8 mouse cellular contexts compared by ENCODE assay signal in the genomic region with DNA sequence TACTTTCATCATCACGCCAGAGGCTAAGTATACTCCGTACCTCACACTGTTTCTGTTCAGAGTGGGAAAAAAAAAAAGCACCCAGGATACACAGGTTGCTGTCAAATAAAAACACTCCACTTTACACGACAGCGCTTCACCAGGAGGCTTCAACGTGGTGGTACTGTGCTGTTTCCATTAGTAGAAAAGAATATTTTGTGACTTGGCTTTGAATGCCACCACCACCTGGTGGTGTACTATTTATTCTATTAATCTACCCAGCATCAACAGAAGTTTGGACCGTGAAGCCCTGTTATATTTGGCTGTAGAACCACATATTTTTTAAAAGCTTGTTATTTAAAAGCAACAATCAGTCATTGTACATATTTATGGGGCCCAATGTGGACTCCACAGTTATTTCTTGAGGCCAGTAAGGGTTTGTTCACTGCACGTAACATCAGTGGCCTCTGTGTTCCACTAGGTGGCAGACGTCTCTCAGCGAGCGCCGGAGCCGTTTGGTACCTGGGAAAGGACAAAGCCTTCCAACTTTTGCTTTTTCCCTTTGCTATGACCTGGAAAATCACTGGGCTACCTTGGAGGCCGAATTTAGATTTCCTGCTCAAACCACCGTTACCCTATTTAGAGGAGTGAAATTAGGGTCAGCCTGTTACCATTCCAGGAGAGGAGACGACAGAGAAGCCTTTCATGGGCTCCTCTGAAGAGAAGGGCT. TPM values are rescaled to one million over a fixed set of nuclear protein-coding genes. Genes with fewer than 3 reads are reported as not detected.
DNase-seq lines count a peak whose midpoint lies in the region; ATAC-seq lines count a peak whose summit lies in the region.

No protein-coding gene starts in this region.

- no peak overlapping the region for H3K9ac ChIP-seq in midbrain, embryonic 15.5 days

- H3K4me1 ChIP-seq in limb, embryonic 10.5 days, result 0 out of 2 replicates have a peak, but pooled peaks cover 3% of the 10 kb centered on the region
- no peaks in the 10 kb centered on the region for H3K4me1 ChIP-seq in midbrain, embryonic 15.5 days

- WGBS in limb, embryonic 10.5 days, result 32% methylated on average over 15 of the region's 15 CpGs
- 30% methylated on average over 15 of the region's 15 CpGs for WGBS in midbrain, embryonic 15.5 days

- H3K4me2 ChIP-seq in midbrain, embryonic 15.5 days, result no peak overlapping the region

- no peak overlapping the region for H3K4me3 ChIP-seq in limb, embryonic 10.5 days
- H3K4me3 ChIP-seq in midbrain, embryonic 15.5 days, result no peak overlapping the region

- H3K36me3 ChIP-seq in limb, embryonic 10.5 days, result peaks cover 7% of the 10 kb centered on the region
- H3K36me3 ChIP-seq in midbrain, embryonic 15.5 days (replicated peaks), result no peaks in the 10 kb centered on the region

- DNase-seq in 3T3-L1 (ENCODE audit: low read depth, low spot score), result peak; percentile 87
- DNase-seq in adrenal gland, adult (ENCODE audit: inconsistent age in 2 of 2, low spot score in 1 of 2), result peak; percentile 72 to 90
- DNase-seq in embryo, embryonic 10 days (ENCODE audit: low spot score), result peak; percentile 85
- peak; percentile 58 for DNase-seq in gastrocnemius, postnatal 10 days
- DNase-seq in kidney, adult 8-10 months, result peak; percentile 41 to 64
- peak; percentile 78 for DNase-seq in limb, embryonic 10.5 days (ENCODE audit: low spot score)
- DNase-seq in spleen, adult 12 weeks (ENCODE audit: low spot score), result peak; percentile 7

- peak; percentile 90 for ATAC-seq in midbrain, embryonic 15.5 days (replicated peaks)

- no peaks in the 10 kb centered on the region for H3K9me3 ChIP-seq in limb, embryonic 10.5 days (replicated peaks)
- no peaks in the 10 kb centered on the region for H3K9me3 ChIP-seq in midbrain, embryonic 15.5 days

- no peaks in the 10 kb centered on the region for H3K27me3 ChIP-seq in limb, embryonic 10.5 days (ENCODE audit: low read depth, poor library complexity, severe bottlenecking)
- H3K27me3 ChIP-seq in midbrain, embryonic 15.5 days (replicated peaks), result no peaks in the 10 kb centered on the region

- peak overlapping the region; percentile 46; the same call in 1 of the 2 replicates for H3K27ac ChIP-seq in limb, embryonic 10.5 days
- H3K27ac ChIP-seq in midbrain, embryonic 15.5 days, result no peak overlapping the region

RNA-seq across cellular contexts. Expression of a gene that starts 48.3 kb away (rescaled TPM):
- 10 to 100 TPM; 12.4 to 16.1 TPM for total RNA-seq in gastrocnemius, postnatal 10 days (2021)
- 20.0 and 27.5 TPM in 2 replicates for polyA plus RNA-seq in limb, embryonic 10.5 days (2016; fragmentation: Nextera tagmentation; extraction: Ambion mirVana)
- 4.5 and 5.6 TPM in 2 replicates for polyA plus RNA-seq in midbrain, embryonic 15.5 days (2015; fragmentation: Nextera tagmentation; extraction: Ambion mirVana)

Comparison
In these comparisons a context has a peak if more than half of its experiments do, and no peak if none do; other contexts are left out.
1. DNase-seq: peak in every context shown above with its lines; median percentile 87 in 3T3-L1; 85 in embryo, embryonic 10 days; 81 in adrenal gland, adult; 78 in limb, embryonic 10.5 days; 58 in gastrocnemius, postnatal 10 days; 52 in kidney, adult 8-10 months; 7 in spleen, adult 12 weeks.